Mouse (Mus musculus): ENCODE measurements around the gene C1qtnf9.

C1qtnf9 gene

GRCm38 (mm10) chr14:60796600-60797322 is 28.8 kb downstream of the C1qtnf9 start:
- DNase-seq, result no peak

GRCm38 (mm10) chr14:60797596-60797995 is 29.7 kb downstream of the C1qtnf9 start:
- no peak for DNase-seq

GRCm38 (mm10) chr14:60798721-60799120 is 30.8 kb downstream of the C1qtnf9 start:
- no peak for DNase-seq

DNA sequence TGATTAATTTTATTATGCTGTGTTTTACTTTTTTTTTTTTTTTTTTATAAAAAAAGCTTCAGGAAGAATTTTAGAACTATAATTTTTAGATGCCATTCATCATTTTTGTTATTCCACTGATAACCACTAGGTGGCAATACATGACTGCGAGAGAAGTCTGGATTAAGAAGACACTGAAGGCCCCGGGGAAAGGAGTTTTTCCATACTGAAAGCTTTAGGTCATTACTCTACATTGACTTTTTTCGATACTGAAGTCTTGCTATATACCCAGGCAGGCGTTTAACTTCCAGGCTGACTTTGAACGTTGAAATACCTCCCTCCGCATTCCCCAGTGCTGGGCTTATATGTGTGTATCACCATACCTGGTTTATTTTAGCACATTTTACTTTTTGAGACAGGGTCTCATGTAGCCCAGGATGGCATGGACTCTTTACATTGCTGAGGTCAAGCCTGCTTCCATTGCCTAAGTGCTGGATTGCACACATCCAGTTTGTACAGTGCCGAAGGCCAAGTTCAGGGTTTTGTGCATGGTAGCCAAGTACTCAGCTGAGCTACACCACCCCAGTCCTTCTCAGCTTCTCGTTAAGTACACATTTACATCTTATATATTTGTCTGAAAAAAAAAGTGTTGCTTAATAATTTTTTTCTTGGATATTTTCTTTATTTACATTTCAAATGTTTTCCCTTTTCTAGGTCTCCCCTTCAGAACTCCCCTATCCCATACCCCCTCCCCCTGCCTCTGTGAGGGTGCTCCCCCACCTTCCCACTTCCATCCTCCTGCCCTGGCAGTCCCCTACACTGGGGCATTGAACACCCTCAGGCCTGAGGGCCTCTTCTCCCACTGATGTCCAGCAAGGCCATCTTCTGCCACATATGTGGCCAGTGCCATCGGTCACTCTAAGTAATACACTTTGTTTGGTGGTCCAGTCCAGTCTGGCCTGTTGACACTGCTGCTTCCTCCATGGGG is 32.1 kb downstream of the C1qtnf9 start:
- peak; percentile 61 for DNase-seq

DNA sequence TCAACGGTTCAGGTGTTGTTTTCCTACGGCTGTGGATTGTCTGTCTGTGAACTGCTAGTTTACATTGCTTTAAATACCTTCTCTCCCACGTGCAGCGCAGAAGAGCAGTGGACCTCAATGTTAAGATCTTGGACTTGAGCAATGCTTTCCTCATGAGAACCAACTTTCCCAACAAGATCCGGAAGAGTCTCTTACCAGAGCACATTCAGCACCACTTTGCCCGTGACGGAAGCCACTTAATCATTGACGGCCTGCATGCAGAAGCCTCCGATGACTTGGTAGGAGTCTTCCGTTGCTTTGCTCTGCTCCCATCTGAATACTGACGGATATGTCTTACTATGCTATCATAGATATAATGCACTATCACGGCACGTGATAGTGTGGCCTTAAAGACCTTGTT is 34.1 kb downstream of the C1qtnf9 start:
- DNase-seq, result peak; percentile 55

DNA sequence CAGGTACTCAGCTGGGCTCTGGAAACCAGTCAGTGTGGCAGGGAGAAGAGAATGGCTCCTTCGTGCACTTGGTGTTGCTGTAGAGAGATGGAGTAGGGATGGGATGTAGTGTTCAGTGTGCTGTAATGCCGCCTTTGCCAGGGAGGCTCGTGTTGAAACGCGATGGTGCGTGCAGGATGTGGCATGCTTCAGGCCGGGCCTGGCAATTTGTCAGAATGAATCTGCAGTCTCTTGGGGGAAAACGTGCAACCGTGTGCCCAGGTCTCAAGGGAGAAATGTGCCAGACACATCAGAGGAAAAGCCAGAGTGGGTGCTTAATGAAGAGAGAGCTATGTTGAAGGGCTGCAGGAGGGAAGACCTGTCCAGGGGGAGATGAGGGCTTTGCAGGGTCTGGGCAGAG is 37.0 kb downstream of the C1qtnf9 start:
- no peak for DNase-seq

GRCm38 (mm10) chr14:60805871-60806270 is 37.9 kb downstream of the C1qtnf9 start:
- no peak for DNase-seq

- DNase-seq, result no peak
Observed at GRCm38 (mm10) chr14:60806891-60807344, 39.0 kb downstream of the C1qtnf9 start.

DNA sequence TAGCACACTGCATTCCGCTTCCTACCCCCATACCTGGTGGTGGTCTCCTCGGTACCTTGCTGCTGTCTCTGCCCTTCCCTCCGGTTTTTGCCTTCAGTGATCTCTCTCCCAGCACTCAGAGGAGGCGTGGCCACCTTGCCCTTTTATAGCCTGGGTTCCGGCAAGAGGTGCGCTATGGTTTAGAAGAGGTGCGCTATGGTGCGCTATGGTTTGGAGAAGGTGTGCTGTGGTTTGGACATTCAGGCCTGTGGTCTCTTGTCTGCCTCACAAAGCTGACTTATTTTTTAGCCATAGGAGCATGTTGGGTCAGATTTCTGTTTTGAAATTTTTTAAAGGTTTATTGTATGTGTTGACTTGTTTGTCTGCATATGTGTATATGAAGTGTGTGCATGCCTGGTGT is 41.9 kb downstream of the C1qtnf9 start:
- no peak for DNase-seq

DNA sequence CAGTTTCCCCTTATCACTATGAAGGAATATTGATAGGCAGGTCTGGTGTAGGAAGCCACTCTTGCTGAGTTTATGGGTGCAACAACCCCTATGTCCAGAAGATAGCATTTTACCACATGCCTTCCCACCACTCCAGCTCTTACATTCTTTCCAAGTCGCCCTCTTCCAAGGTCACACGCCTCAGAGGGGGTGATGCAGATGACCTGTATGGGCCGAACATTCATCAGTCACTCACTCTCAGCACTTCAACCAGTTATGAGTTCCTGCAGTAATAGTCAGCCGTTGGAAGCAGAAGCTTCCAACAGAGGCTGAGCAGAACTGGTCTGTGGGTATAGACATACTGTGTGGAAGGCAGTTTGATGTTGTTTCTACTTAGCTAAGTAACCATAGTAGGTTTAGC is 43.6 kb downstream of the C1qtnf9 start:
- DNase-seq, result no peak

- DNase-seq, result peak; percentile 74
Observed at GRCm38 (mm10) chr14:60815098-60815497, 47.2 kb downstream of the C1qtnf9 start.

DNA sequence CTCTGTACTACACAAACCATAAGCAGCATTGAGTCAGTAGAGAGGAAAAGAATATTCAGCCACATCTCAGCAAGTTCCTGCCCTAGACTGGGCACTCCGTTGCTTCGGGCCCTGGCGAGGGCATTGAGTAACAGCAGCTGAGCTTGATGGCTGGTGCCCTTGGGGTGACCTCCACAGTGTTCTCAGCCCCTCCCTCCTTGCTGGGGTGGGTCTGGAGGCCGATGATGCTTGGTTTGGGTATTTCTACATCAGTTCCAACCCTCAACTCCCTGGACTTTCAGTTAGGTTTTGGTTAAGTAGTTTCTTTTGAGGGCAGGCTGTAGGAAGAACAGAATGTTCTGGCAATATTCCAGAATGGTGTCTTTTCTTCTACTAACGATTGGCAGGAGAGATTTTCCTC is 50.1 kb downstream of the C1qtnf9 start:
- peak; percentile 49 for DNase-seq

DNA sequence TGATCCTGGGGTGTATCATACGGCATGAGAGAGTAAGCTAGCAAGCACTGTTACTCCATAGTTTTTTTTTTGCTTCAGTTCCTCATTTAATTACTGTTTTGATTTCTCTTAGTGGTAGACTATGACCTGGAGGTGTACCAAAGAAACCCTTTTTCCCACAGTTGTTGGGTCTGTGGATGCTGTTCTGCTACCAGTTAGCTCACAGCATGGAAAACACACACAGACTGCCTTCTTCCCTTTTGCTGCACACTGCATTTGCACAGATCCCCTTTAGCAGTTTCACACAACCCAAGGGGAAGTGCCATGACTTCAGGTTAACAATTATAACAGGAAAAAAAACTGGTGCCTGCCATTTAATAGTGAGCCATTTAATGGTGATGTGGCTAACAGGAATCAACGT is 62.2 kb downstream of the C1qtnf9 start:
- DNase-seq, result no peak

Measured in lung, postnatal 36 days (tissue).